Mouse (Mus musculus): ENCODE measurements around the gene Gm5134.
"Not testable (repeated sequence)": the region's sequence is repeated elsewhere in the genome, so short reads cannot be mapped to it uniquely, and the experiment has no call there.

Gene Gm5134

DNA sequence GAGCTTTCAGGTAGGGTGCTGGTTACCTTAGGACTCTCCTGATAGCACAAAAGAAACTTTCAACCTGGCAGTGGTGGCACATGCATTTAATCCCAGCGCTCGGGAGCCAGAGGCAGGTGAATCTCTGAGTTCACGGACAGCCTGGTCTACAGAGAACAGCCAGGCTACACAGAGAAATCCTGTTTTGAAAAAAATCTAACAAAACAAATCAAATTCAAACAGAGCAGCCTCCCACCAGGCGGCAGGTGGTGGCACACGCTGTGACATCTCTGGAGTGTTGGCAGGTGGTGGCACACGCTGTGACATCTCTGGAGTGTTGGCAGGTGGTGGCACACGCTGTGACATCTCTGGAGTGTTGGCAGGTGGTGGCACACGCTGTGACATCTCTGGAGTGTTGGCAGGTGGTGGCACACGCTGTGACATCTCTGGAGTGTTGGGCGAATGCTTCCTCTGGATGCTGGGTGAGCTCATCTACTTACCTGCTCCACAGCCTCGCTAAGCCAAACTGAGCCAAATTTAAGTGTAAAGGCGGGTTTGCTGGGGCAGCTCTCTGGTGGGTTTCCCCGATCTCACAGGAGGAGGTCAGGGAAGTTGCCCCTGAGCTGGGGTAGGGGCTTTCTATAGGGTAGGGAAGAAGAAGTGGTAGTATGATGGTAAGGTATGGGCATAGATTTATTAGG lies 40.4 kb downstream of the Gm5134 start:
- DNase-seq (ENCODE audit: low read depth, low spot score), result not testable (repeated sequence)

DNA sequence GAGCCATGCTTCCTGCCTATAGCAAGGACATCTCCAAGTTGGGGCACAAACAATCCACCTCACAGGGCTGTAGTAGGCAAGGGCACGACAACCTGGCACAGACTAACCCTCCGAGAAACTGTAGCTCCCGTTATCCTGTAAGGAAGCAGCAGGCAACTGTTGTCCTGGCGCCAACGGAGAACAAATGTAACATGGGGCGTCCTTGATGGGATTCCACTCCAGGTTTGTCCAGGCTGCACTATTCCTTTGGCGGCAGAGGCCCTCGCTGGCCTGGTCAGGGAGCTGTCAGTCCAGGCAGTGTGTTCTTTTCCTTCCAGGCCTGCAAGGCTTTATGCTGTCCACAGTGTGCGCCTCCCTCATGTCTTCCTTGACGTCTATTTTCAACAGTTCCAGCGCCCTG lies 41.1 kb downstream of the Gm5134 start:
- DNase-seq (ENCODE audit: low read depth, low spot score), result no peak

DNA sequence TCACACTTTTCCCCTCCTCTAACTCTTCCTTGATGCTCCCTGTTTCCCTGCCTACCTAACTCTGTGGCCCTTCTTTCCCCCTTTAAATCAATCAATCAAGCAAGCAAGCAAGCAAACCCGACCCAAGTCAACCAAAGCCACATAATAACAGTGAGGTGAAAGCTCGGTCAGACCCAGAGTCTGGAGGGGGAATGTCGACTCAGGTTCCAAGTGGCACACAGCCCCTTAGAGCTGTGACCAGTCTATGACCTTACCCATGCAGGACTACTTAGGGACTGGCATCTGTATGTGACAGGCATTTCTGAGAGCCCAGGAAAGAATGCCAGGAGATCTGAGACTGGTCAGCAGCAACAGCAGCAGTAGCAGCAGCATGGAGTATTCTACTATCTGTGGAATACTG lies 42.0 kb downstream of the Gm5134 start:
- no peak for DNase-seq (ENCODE audit: low read depth, low spot score)

DNA sequence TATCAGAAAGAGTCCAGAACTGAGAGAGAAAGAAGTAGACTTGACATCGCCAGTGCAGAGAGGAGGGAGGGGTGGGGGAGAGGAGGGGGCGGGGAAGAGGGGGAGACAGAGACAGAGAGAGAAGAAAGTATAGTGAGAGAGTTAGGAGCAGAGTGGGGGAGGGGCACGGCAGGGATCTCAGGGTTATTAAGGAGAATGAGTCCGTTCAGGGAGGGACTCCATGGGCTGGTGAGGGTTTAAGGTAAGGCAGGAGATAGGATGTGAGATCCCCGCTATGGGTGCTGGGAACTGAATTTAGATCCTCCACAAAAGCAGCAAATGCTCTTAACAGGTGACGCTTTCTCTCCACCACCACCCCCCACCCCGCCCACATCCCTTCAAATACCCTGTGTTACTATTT lies 46.8 kb downstream of the Gm5134 start:
- no peak for DNase-seq (ENCODE audit: low read depth, low spot score)

DNA sequence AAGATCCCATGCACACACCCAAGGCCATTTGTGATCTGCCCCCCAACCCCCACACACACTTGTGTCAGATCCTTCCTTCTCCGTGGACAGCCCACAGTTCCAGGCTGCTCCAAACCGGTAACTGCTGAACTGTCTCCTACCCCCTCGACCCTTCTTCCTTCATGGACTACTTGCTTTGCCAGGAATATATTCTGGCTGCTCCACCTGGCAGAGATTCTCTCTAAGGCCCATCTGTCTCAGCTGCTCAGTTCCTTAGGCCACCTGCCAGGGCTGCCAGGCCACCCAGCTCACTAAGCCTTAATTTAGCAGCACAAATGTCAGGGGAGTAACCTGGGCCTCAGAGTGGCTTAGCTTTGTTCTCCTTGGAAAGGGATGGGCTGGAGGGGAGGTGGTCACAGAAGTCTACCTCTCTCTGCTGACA lies 47.8 kb downstream of the Gm5134 start:
- no peak for DNase-seq (ENCODE audit: low read depth, low spot score)

DNA sequence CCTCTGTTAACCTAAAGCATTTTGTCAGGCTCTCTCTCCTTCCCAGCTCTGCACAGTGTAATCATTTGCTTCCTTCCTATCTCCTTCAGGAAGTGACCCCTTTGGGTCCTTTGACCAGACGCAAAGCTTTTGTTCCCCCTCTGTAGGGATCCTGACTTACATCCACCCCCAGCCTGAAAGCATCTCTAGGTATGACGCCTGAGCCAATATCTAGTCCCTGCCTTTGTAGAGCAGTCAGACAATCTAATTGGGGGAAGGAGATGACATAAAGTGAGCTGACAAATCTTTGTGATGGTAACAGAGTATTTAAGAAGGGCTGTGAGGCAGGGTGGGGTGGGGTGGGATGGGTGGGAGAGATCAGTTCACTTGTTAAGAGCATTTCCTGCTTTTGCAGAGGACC lies 48.3 kb downstream of the Gm5134 start:
- DNase-seq (ENCODE audit: low read depth, low spot score), result no peak

DNA sequence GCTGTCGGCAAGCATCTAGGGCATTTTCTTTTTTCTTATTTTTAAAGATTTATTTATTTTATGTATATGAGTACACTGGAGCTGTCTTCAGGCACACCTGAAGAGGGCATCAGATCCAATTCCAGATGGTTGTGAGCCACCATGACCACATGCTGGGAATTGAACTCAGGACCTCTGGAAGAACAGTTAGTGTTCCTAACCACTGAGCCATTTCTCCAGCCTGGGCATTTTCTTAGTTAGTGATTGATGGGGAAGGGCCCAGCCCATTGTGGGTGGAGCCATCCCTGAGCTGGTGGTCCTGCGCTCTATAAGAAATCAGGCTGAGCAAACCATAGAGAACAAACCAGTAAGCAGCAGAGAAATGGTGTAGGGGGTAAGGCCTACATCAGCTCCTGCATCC lies 48.9 kb downstream of the Gm5134 start:
- no peak for DNase-seq (ENCODE audit: low read depth, low spot score)

DNA sequence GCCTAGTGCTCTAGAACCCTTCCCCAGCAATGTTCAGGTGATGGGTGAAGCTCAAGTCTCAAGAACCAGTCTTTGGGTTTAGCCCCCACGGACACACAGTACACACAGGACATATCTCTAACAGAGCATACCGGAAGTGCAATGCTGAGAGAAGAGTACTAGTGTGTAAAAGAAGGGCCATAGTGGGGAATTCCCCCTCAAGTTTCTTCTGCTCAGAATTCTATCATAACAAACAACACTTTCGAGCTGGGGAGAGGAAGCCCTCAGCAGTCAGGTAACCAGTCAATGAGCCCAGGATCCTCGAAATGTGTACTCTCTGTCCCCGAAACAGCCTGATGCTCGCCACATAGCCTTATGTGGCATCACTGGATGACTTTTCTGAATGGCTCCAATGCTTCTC lies 52.1 kb downstream of the Gm5134 start:
- no peak for DNase-seq (ENCODE audit: low read depth, low spot score)

DNA sequence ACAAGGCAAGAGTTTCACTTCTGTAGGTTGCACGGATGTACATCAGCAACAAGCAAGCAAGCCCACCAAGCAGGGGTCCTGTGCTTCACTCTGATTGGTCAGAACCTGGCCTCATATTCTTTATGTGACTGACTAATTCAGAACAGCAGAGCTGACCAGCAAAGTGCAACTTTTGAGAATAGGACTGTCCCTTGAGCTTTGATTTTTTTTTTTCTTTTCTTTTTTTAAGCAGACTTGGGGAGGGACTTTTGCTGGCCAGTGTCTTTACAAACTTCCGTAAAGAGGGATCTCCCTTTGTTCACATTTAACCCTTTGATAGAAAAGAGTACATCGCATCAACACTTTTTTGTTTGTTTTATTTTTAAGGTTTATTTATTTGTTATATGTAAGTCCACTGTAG lies 55.5 kb downstream of the Gm5134 start:
- DNase-seq (ENCODE audit: low read depth, low spot score), result no peak

DNA sequence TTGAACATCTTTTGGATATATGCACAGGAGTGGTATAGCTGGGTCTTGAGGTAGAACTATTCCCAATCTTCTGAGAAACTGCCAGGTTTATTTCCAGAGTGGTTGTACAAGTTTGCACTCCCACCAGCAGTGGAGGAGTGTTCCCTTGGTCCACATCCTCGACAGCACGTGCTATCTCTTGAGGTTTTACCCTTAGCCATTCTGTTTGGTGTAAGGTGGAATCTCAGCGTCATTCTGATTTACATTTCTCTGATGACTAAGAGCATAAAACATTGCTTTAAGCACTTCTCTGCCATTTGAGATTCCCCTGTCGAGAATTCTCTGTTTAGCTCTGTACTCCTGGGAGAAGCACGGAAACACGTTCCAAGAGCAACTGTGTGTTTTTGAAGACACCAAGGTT lies 58.6 kb downstream of the Gm5134 start:
- no peak for DNase-seq (ENCODE audit: low read depth, low spot score)

DNA sequence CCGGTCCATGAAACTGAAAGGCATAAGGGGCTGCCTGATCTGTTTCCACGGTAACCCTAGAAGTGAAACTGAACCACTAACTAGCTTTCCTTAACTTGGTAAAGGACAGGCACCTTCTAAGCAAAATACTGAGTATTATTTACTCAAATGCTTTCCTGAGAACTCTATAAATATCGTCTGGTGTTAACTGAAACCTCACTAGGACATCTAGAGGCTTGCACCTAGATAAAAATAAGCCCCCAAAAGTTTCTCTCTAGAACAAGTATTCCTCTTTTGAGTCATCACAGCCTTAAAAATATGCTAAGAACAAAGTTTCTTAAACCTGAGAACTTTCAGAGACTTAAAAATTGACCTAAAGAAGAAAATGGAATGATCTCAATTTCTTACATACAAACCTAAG lies 62.6 kb downstream of the Gm5134 start:
- no peak for DNase-seq (ENCODE audit: low read depth, low spot score)

DNA sequence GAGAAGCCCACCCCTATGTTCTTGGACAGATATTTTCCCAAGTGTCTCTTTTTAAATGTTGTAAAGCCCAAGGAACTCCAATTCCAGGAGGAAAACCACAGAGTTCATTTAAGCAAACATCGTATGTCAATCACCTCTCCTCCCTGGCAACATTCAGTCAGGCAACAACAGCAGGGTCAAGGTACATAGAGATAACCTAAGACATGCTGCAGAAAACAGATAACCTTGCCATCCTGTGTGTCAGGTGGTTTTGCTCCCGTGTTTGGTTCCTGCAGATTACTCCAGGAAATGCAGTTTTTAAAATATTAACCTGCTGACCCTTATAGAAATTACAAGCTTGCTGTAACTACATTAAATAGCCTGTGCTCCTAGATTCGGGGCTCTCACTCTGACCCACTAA lies 67.4 kb downstream of the Gm5134 start:
- no peak for DNase-seq (ENCODE audit: low read depth, low spot score)

DNA sequence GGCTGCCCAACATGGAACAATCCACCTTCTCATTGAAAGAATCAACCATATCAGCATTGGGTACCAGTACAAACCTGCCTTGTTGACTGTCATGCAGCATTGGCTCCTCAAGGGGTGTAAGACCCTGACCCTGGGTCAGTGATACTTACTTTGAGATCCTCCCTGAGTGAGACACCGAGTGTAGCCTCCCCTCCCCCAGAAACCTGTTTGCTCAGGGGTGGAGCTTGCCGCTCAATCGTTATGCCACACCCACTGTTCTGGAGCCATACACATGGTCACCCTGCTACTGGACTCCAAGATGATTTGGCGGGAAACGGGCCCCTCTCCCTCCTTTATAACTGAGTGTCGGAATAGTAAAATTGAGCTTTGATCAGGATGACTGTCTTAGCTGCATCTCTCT lies 69.6 kb downstream of the Gm5134 start:
- DNase-seq (ENCODE audit: low read depth, low spot score), result no peak

DNA sequence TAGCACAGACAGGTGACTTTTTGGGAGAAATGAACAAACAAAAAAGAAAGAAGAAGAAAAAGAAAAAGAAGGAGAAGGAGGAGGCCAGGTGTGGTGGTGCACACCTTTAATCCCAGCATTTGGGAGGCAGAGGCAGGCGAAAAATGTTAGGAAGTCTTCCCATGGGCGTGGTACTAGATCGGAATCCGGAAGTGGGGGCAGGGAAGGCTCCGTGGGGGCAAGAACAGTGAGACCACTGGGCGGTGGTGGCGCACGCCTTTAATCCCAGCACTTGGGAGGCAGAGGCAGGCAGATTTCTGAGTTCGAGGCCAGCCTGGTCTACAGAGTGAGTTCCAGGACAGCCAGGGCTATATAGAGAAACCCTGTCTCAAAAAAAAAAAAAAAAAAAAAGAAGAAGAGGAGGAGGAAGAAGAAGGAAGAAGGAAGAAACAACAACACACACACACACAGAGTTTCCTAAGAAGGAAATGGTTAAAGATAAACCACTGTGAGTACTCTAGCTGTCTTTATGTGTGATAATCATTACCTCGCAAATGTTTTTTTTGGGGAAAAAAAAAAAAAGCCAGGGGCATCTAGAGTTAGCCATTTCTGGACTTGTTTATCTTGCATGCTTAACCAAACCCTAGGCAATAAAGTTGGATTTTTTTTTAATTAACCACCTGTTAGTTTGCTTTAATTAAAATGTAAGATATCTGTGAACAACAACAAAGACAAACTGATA lies 71.3 kb downstream of the Gm5134 start:
- no peak for DNase-seq (ENCODE audit: low read depth, low spot score)

DNA sequence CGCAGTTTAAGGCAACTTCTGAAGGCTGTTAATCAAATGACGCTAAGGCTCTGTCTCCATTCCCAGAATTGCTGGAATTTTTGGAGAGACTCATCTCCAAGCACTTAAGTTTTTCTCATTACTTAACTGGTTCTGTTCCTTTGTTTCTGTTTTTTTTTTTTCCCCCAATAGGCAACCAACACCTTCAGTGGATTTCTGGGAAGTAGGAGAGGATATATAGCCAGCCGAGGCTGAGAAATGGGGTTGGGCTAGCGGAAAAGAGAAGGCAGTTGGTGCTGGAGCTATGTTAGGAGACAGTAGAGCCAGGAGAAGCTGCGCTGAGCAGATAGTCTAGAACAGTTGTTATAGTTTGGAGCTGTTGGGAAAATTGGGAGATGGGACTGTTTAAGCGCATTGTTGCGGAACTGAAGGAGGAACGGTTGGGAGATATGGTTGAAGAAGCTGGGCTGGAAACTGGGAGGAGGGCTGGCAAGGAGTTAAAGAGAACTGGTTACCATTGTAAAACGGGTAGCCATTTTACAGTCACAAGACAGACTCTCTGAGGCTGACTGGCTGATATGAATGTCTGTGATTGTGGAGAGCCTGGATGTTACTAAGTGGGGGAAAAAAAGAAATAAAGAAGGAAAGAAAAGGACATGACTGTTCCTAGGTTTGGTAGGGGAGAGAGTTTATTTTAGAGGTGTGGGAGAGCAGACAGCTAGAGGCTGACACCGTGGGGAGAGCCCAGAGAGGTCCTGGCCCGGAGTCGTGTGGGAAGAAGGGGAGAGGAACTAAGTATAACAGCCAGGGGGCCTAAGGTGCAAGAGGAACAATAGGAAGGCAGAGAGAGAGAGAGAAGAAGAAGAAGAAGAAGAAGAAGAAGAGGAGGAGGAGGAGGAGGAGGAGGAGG lies 73.1 kb downstream of the Gm5134 start:
- DNase-seq (ENCODE audit: low read depth, low spot score), result no peak

DNA sequence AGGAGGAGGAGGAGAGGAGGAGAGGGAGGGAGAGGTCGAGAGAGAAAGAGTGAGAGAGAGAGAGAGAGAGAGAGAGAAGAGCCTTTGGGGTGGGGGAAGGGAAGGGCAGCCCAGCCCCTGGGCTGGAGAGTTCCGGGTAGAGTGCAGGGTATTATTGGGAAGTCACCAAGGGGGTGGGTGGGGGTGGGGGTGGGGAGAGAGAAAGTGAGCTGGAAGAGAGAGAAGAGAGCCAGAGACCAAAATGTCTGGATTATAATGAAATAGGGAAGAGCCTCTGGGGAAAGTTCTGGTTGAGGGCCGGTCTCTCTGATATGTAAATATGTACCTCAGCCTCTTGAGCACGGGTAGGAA lies 73.7 kb downstream of the Gm5134 start:
- DNase-seq (ENCODE audit: low read depth, low spot score), result no peak

DNA sequence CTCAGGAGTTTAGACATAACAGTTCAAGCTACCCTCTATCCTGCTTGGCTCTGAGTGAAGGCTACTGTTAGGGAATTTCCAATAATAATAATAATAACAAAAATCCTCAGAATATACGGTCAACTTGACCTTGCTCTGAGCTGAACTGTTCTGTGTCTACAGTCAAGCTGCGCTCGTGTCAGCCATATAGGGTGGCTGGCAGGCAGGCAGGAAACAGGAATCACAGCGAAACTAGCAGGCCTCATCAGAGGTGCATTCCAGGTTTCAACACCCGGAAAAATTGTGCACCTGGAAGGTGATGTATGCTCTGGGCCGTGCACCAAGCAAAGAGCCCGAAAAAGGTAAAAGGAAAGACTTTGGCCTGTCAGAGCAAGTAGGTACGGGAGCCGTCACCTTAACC lies 74.1 kb downstream of the Gm5134 start:
- no peak for DNase-seq (ENCODE audit: low read depth, low spot score)

DNA sequence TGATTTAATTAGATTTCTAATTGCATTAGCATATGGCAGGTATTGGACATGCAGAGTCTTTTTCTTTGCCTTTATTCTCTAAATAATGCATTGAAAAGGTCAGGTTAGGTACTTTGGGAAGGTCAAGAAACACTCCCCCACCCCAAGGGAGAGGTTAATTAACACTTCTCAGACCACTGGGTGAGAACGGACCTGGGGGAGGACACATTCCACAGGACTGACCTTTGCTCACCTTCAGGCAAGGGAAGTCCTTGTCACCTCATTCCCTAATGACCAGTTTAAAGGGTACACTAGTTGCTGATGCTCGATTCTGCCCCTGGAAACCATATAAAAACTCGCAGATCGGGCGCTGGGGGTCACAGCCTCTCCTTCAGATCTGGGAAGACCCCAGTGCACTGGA lies 75.0 kb downstream of the Gm5134 start:
- no peak for DNase-seq (ENCODE audit: low read depth, low spot score)

DNA sequence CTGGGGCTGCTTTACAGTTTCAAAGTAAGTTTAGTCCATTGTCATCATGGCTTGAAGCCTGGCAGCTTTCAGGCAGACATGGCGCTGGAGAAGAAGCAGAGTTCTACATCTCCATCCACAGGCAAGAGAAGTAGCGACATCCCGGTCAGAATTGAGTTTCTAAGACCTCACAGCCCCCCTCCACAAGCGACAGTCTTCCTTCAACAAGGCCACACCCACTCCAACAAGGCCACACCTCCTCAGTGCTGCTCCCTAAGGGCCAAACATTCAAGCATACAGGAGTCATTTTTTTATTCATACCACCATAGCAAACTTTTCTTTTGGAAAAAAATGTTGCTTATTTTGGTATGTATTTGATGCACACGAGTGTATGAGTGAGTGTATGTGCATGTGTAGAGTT lies 76.2 kb downstream of the Gm5134 start:
- no peak for DNase-seq (ENCODE audit: low read depth, low spot score)

DNA sequence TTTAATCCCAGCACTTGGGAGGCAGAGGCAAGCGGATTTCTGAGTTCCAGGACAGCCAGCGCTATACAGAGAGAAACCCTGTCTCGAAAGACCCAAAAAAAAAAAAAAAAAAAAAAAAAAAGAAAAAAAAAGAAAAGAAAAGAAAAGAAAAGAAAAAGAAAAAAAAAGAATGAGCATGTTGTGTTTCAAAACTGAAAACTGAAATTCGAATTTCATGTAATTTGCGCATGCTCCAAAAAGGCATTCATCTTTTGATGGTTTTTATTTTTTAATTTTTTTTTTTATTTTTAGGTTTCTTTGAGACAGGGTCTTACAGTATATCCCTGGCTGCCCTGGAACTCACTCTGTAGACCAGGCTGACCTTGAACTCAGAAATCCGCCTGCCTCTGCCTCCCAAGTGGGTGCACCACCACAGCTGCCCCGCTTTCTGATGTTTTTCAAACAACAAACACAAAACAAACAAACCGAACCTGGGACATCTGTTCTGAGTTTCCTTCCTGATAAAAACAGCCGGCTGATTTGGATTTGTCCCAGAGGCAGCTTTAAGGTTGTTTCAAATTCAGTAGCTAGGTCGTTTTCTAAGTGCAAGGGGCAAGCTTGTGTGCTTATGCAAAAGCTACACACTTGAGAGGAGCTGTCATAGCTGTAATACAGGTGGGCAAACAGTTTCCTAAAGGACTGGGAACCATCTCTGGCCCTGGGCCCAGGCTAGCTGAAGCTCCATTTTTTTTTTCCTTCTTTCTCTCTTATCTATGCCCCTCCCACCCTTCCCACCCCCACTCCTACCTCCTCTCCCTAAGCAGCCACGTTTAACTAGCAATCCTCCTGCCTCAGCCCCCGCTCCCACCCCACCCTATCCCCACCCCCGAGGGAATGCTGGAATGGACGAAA lies 77.4 kb downstream of the Gm5134 start:
- DNase-seq (ENCODE audit: low read depth, low spot score), result no peak

DNA sequence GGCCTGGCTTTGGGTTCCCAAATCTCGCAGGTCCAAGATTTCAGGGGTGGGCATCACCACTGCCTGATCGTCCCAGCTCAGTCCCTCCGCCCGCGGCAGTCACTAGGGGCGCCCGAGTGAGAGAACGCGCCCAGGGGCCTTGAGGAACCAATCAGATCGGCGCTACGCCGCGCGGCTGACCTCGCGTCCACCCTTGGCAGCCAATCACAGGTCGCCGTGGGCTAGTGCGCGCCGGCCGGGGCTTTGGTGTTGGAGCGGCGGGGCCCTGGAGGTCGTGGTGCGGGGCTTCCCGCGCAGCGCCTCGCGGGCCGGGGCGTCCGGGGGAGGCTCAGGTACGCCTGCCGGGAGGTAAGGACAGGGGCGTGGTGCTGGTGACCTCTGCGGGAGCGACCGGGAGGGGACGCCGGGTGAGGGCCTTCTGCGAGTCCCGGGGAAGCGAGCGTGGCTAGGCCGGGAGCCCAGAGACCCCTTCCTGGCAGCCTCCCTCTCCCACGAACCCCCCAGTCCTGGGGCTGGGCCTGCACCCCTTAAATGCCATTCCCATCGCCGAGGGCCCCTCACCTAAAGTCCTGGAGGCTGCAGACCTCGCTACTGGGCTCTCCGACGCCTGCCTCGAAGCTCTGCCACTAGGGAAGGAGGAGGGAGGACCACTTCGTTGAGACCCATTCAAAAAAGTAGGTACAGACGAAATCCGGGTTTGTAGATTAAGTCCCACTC lies 78.2 kb downstream of the Gm5134 start, which contains the start of gene Zfp280b:
TSS of gene Zfp280b (plus strand) at position 249 of the 717 bp plus-strand sequence.
- peak; percentile 94 for DNase-seq (ENCODE audit: low read depth, low spot score)
